Mouse (Mus musculus) neural tube, embryonic 11.5 days (tissue): ENCODE results near the gene Tube1. TPM values are rescaled to one million over a fixed set of nuclear protein-coding genes. Genes with fewer than 3 reads are reported as not detected.
"Not testable (repeated sequence)": the region's sequence is repeated elsewhere in the genome, so short reads cannot be mapped to it uniquely, and the experiment has no call there.

ENCODE experiments used
- ATAC-seq: fragments of 200-750 bp; cut with Nextera tagmentation; 2 replicates; pipeline ENCODE4 v1.8.0; 2017; ENCODE audit warnings: moderate number of reproducible peaks, mild to moderate bottlenecking, moderate TSS enrichment, moderate library complexity; ENCODE audit not compliant: insufficient read depth, low FRiP score, low TSS enrichment
- DNase-seq: peaks from one replicate; pipeline ENCODE4 v3.0.0-alpha.2; 2015; ENCODE audit warnings: low spot score
- H3K27ac ChIP-seq: fragments of 300-500 bp; sonication (generic); 2 replicates; pipeline ENCODE4 v1.5.1; 2014; ENCODE audit warnings: low read depth, mild to moderate bottlenecking, low read length
- H3K27me3 ChIP-seq: fragments of 300-500 bp; sonication (generic); 2 replicates; pipeline ENCODE4 v1.6.1; 2014; ENCODE audit warnings: mild to moderate bottlenecking, low read length, mixed read lengths; ENCODE audit not compliant: control insufficient read depth, insufficient read depth
- H3K36me3 ChIP-seq: fragments of 300-500 bp; sonication (generic); 2 replicates; pipeline ENCODE4 v1.6.1; 2014; ENCODE audit warnings: mild to moderate bottlenecking, low read length, moderate library complexity, mixed read lengths; ENCODE audit not compliant: control insufficient read depth, insufficient read depth
- H3K4me1 ChIP-seq: fragments of 300-500 bp; sonication (generic); 2 replicates; pipeline ENCODE4 v1.6.1; 2014; ENCODE audit warnings: low read length, mixed read lengths; ENCODE audit not compliant: control insufficient read depth, insufficient read depth
- H3K4me2 ChIP-seq: fragments of 300-500 bp; sonication (generic); 2 replicates; pipeline ENCODE4 v1.6.1; 2014; ENCODE audit warnings: low read depth, mild to moderate bottlenecking, moderate library complexity
- H3K4me3 ChIP-seq: fragments of 300-500 bp; sonication (generic); 2 replicates; pipeline ENCODE4 v1.5.1; 2014; ENCODE audit warnings: low read depth, low read length
- H3K9ac ChIP-seq: fragments of 300-500 bp; sonication (generic); 2 replicates; pipeline ENCODE4 v1.6.1; 2014; ENCODE audit warnings: mild to moderate bottlenecking, low read length
- H3K9me3 ChIP-seq: fragments of 300-500 bp; sonication (generic); 2 replicates; pipeline ENCODE4 v1.6.1; 2016; ENCODE audit warnings: low read length; ENCODE audit not compliant: control insufficient read depth
- WGBS: fragments of 180-500 bp; shearing (Covaris S2); extraction: QIAGEN DNeasy Blood & Tissue Kit; methylation state at CpG from one replicate; pipeline ENCODE4 v1.1.7; 2014; 5-methylcytosine and 5-hydroxymethylcytosine counted together
- polyA plus RNA-seq: library from polyadenylated mRNA; unstranded; fragments of >200 nt; fragmentation: Nextera tagmentation; extraction: Ambion mirVana; gene quantifications from 2 replicates; pipeline ENCODE4 v1.2.1, GENCODE M21; 2014

Tube1 gene
- polyA plus RNA-seq, 1 experiment from 2014 or later, result 25.5 TPM

- peak overlapping the region; percentile 36 for H3K4me3 ChIP-seq
- peak; percentile 88 for DNase-seq
- 13% methylated on average over 26 of the region's 26 CpGs for WGBS
- H3K4me1 ChIP-seq, result peaks cover 3% of the 10 kb centered on the region; the same call in 1 of the 2 replicates
- peak overlapping the region; percentile 41 for H3K9ac ChIP-seq
- no peaks in the 10 kb centered on the region for H3K27me3 ChIP-seq
- ATAC-seq, result peak; percentile 83
- H3K4me2 ChIP-seq, result peak overlapping the region; percentile 74
- no peaks in the 10 kb centered on the region for H3K9me3 ChIP-seq
- H3K27ac ChIP-seq, result peak overlapping the region; percentile 78
- H3K36me3 ChIP-seq, result no peaks in the 10 kb centered on the region
Observed at GRCm38 (mm10) chr10:39171603-39172539, 38.1 kb downstream of the Tube1 start.

- ATAC-seq (no peak), DNase-seq (no peak)
- no peak overlapping the region; the same call in 1 of the 2 replicates for H3K27ac ChIP-seq
- 76% methylated on average over 6 of the region's 6 CpGs for WGBS
- H3K4me1 ChIP-seq, result peaks cover 3% of the 10 kb centered on the region; the same call in 1 of the 2 replicates
- H3K27me3 ChIP-seq, result no peaks in the 10 kb centered on the region
- no peaks in the 10 kb centered on the region for H3K9me3 ChIP-seq
- no peaks in the 10 kb centered on the region for H3K36me3 ChIP-seq
- no peak overlapping the region for H3K4me3 ChIP-seq
- no peak overlapping the region for H3K9ac ChIP-seq
- H3K4me2 ChIP-seq, result no peak overlapping the region
Observed at GRCm38 (mm10) chr10:39172540-39172931, 38.8 kb downstream of the Tube1 start.

GRCm38 (mm10) chr10:39173077-39173476 is 39.3 kb downstream of the Tube1 start:
- Histone ChIP-seq H3K9me3 (no peaks in the 10 kb centered on the region), H3K9ac (no peak overlapping the region), H3K4me2 (no peak overlapping the region), H3K4me1 (peaks cover 3% of the 10 kb centered on the region; the same call in 1 of the 2 replicates), H3K27me3 (no peaks in the 10 kb centered on the region), H3K4me3 (no peak overlapping the region), H3K36me3 (no peaks in the 10 kb centered on the region), H3K27ac (0 out of 2 replicates have a peak overlapping the region, but pooled peaks have one; percentile 24)
- WGBS, result 39% methylated on average over 13 of the region's 13 CpGs
- peak; percentile 52 for DNase-seq
- no peak for ATAC-seq

DNA sequence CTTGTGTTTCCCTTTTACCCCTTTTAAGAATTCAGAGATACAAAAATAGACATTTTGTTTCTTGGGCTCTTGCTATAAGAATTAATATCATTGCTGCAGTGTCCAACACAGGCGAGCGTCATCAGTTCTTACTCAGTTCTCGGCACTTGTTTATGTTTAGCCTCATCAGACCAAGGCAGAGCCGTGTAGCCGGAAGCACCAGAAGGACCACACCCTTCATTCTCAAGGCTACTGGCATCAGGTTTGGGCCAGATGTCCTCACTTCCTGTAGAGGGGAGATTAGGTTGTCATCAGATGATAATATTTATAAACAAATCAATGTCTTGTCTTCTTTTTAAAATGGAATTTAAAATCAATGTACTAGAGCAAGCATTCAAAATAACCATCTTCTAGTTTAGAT is 43.2 kb downstream of the Tube1 start:
- Histone ChIP-seq H3K4me2 (no peak overlapping the region), H3K27ac (no peak overlapping the region), H3K9me3 (0 out of 2 replicates have a peak, but pooled peaks cover 2% of the 10 kb centered on the region), H3K4me1 (no peaks in the 10 kb centered on the region), H3K4me3 (no peak overlapping the region), H3K27me3 (no peaks in the 10 kb centered on the region), H3K36me3 (no peaks in the 10 kb centered on the region), H3K9ac (no peak overlapping the region)
- 81% methylated on average over 5 of the region's 5 CpGs for WGBS
- no peak for DNase-seq
- no peak for ATAC-seq

- no peak overlapping the region for H3K4me3 ChIP-seq
- no peak overlapping the region for H3K4me2 ChIP-seq
- DNase-seq (no peak), ATAC-seq (no peak)
- H3K36me3 ChIP-seq, result no peaks in the 10 kb centered on the region
- 88% methylated on average over 8 of the region's 8 CpGs for WGBS
- no peaks in the 10 kb centered on the region for H3K9me3 ChIP-seq
- no peaks in the 10 kb centered on the region for H3K4me1 ChIP-seq
- no peak overlapping the region for H3K27ac ChIP-seq
- H3K9ac ChIP-seq, result no peak overlapping the region
- no peaks in the 10 kb centered on the region for H3K27me3 ChIP-seq
Observed at GRCm38 (mm10) chr10:39184864-39185544, 51.2 kb downstream of the Tube1 start.

GRCm38 (mm10) chr10:39185545-39185906 is 51.8 kb downstream of the Tube1 start:
- Histone ChIP-seq H3K9me3 (no peaks in the 10 kb centered on the region), H3K4me1 (no peaks in the 10 kb centered on the region), H3K27ac (no peak overlapping the region), H3K36me3 (no peaks in the 10 kb centered on the region), H3K27me3 (no peaks in the 10 kb centered on the region), H3K4me2 (no peak overlapping the region), H3K9ac (no peak overlapping the region), H3K4me3 (no peak overlapping the region)
- DNase-seq, result no peak
- ATAC-seq, result no peak
- 84% methylated on average over 4 of the region's 4 CpGs for WGBS

GRCm38 (mm10) chr10:39192673-39193072 is 58.9 kb downstream of the Tube1 start:
- WGBS, result 94% methylated on average over 3 of the region's 3 CpGs
- no peaks in the 10 kb centered on the region for H3K36me3 ChIP-seq
- ATAC-seq, result no peak
- no peak for DNase-seq
- H3K9ac ChIP-seq, result no peak overlapping the region
- no peaks in the 10 kb centered on the region for H3K9me3 ChIP-seq
- H3K4me3 ChIP-seq, result no peak overlapping the region
- no peak overlapping the region for H3K27ac ChIP-seq
- no peak overlapping the region for H3K4me2 ChIP-seq
- H3K4me1 ChIP-seq, result no peaks in the 10 kb centered on the region
- H3K27me3 ChIP-seq, result no peaks in the 10 kb centered on the region

DNA sequence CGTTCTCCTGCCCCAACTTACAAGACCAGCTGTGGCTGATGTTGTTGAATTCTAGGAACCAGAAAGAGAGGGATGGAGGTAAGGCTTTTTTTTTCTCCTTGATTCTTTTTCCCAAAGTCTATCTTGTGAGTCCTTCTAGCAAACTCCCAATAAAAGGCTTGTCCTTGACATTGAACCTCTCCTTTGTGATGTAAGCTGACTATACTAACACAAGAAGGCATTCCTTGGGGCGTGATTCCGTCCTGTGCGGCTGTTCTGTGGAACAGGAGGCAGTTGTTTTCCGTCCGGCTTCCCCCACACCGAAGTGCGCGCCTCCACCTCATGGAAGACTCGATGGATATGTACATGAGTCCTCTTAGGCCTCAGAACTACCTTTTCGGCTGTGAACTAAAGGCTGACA is 64.4 kb downstream of the Tube1 start:
- H3K4me2 ChIP-seq, H3K36me3 ChIP-seq, H3K27me3 ChIP-seq, H3K4me1 ChIP-seq, DNase-seq, H3K9me3 ChIP-seq, H3K4me3 ChIP-seq, ATAC-seq, H3K9ac ChIP-seq, H3K27ac ChIP-seq: not testable (repeated sequence)
- WGBS, result 94% methylated on average over 11 of the region's 11 CpGs
